Mouse (Mus musculus): ENCODE measurements around the gene Tmcc2. TPM values are rescaled to one million over a fixed set of nuclear protein-coding genes. Genes with fewer than 3 reads are reported as not detected.

The Tmcc2 gene
- polyA plus RNA-seq, 1 experiment from 2014 or later, result 18.2 TPM

GRCm38 (mm10) chr1:132374873-132375244 is 16.2 kb downstream of the Tmcc2 start:
- no peak for ATAC-seq
- Histone ChIP-seq H3K36me3 (ENCODE audit: control insufficient read depth, insufficient read depth, low read length) (peaks cover 37% of the 10 kb centered on the region), H3K4me1 (ENCODE audit: control insufficient read depth, insufficient read depth, low read length) (peaks cover 49% of the 10 kb centered on the region), H3K4me2 (ENCODE audit: low read length) (no peak overlapping the region), H3K9me3 (replicated peaks; ENCODE audit: control insufficient read depth, low read length) (no peaks in the 10 kb centered on the region), H3K27me3 (replicated peaks; ENCODE audit: control insufficient read depth, insufficient read depth, low read length) (no peaks in the 10 kb centered on the region), H3K9ac (ENCODE audit: low read length) (0 out of 2 replicates have a peak overlapping the region, but pooled peaks have one; percentile 13), H3K4me3 (ENCODE audit: low read depth, low read length) (no peak overlapping the region), H3K27ac (ENCODE audit: low read depth, low read length) (peak overlapping the region; percentile 50; the same call in 1 of the 2 replicates)
- 63% methylated on average over 3 of the region's 3 CpGs for WGBS
- DNase-seq (ENCODE audit: low spot score), result no peak

- Histone ChIP-seq H3K4me1 (ENCODE audit: control insufficient read depth, insufficient read depth, low read length) (peaks cover 49% of the 10 kb centered on the region), H3K9ac (ENCODE audit: low read length) (no peak overlapping the region), H3K9me3 (replicated peaks; ENCODE audit: control insufficient read depth, low read length) (no peaks in the 10 kb centered on the region), H3K27me3 (replicated peaks; ENCODE audit: control insufficient read depth, insufficient read depth, low read length) (no peaks in the 10 kb centered on the region), H3K4me2 (ENCODE audit: low read length) (no peak overlapping the region), H3K36me3 (ENCODE audit: control insufficient read depth, insufficient read depth, low read length) (peaks cover 36% of the 10 kb centered on the region), H3K4me3 (ENCODE audit: low read depth, low read length) (no peak overlapping the region), H3K27ac (ENCODE audit: low read depth, low read length) (peak overlapping the region; percentile 46; the same call in 1 of the 2 replicates)
- 42% methylated on average over 5 of the region's 5 CpGs for WGBS
- DNase-seq (ENCODE audit: low spot score), result peak; percentile 88
- peak; percentile 70 for ATAC-seq
Measured at GRCm38 (mm10) chr1:132374140-132374872, 16.8 kb downstream of the Tmcc2 start.

- Histone ChIP-seq H3K9me3 (replicated peaks; ENCODE audit: control insufficient read depth, low read length) (no peaks in the 10 kb centered on the region), H3K4me2 (ENCODE audit: low read length) (no peak overlapping the region), H3K27ac (ENCODE audit: low read depth, low read length) (peak overlapping the region; percentile 64; the same call in 1 of the 2 replicates), H3K4me1 (ENCODE audit: control insufficient read depth, insufficient read depth, low read length) (peaks cover 49% of the 10 kb centered on the region), H3K36me3 (ENCODE audit: control insufficient read depth, insufficient read depth, low read length) (peaks cover 23% of the 10 kb centered on the region), H3K9ac (ENCODE audit: low read length) (0 out of 2 replicates have a peak overlapping the region, but pooled peaks have one; percentile 3), H3K4me3 (ENCODE audit: low read depth, low read length) (no peak overlapping the region), H3K27me3 (replicated peaks; ENCODE audit: control insufficient read depth, insufficient read depth, low read length) (no peaks in the 10 kb centered on the region)
- 85% methylated on average over 6 of the region's 6 CpGs for WGBS
- ATAC-seq (no peak), DNase-seq (ENCODE audit: low spot score) (no peak)
Measured at GRCm38 (mm10) chr1:132372896-132373534, 18.1 kb downstream of the Tmcc2 start.

- H3K9me3 ChIP-seq (replicated peaks; ENCODE audit: control insufficient read depth, low read length), result no peaks in the 10 kb centered on the region
- no peak overlapping the region for H3K9ac ChIP-seq (ENCODE audit: low read length)
- ATAC-seq (no peak), DNase-seq (ENCODE audit: low spot score) (no peak)
- no peak overlapping the region for H3K4me2 ChIP-seq (ENCODE audit: low read length)
- H3K4me3 ChIP-seq (ENCODE audit: low read depth, low read length), result no peak overlapping the region
- peak overlapping the region; percentile 64; the same call in 1 of the 2 replicates for H3K27ac ChIP-seq (ENCODE audit: low read depth, low read length)
- peaks cover 49% of the 10 kb centered on the region for H3K4me1 ChIP-seq (ENCODE audit: control insufficient read depth, insufficient read depth, low read length)
- H3K36me3 ChIP-seq (ENCODE audit: control insufficient read depth, insufficient read depth, low read length), result peaks cover 17% of the 10 kb centered on the region
- H3K27me3 ChIP-seq (replicated peaks; ENCODE audit: control insufficient read depth, insufficient read depth, low read length), result no peaks in the 10 kb centered on the region
- 80% methylated on average over 5 of the region's 5 CpGs for WGBS
Measured at GRCm38 (mm10) chr1:132372354-132372753, 18.7 kb downstream of the Tmcc2 start.

- H3K9ac ChIP-seq (ENCODE audit: low read length), result peak overlapping the region; percentile 25; the same call in 1 of the 2 replicates
- no peak for DNase-seq (ENCODE audit: low spot score)
- H3K27me3 ChIP-seq (replicated peaks; ENCODE audit: control insufficient read depth, insufficient read depth, low read length), result no peaks in the 10 kb centered on the region
Measured at GRCm38 (mm10) chr1:132371298-132372081, 19.6 kb downstream of the Tmcc2 start.

GRCm38 (mm10) chr1:132370681-132371173 is 20.4 kb downstream of the Tmcc2 start:
- Histone ChIP-seq H3K36me3 (ENCODE audit: control insufficient read depth, insufficient read depth, low read length) (peaks cover 12% of the 10 kb centered on the region), H3K4me1 (ENCODE audit: control insufficient read depth, insufficient read depth, low read length) (peaks cover 45% of the 10 kb centered on the region), H3K9ac (ENCODE audit: low read length) (peak overlapping the region; percentile 29; the same call in 1 of the 2 replicates), H3K27ac (ENCODE audit: low read depth, low read length) (peak overlapping the region; percentile 27; the same call in 1 of the 2 replicates), H3K9me3 (replicated peaks; ENCODE audit: control insufficient read depth, low read length) (no peaks in the 10 kb centered on the region), H3K4me2 (ENCODE audit: low read length) (no peak overlapping the region), H3K4me3 (ENCODE audit: low read depth, low read length) (no peak overlapping the region), H3K27me3 (replicated peaks; ENCODE audit: control insufficient read depth, insufficient read depth, low read length) (no peaks in the 10 kb centered on the region)
- no peak for DNase-seq (ENCODE audit: low spot score)
- no peak for ATAC-seq
- WGBS, result 87% methylated on average over 9 of the region's 9 CpGs

More at GRCm38 (mm10) chr1:132371298-132372081, 19.6 kb downstream of the Tmcc2 start:
- ATAC-seq, result no peak
- Histone ChIP-seq H3K4me2 (ENCODE audit: low read length) (no peak overlapping the region), H3K36me3 (ENCODE audit: control insufficient read depth, insufficient read depth, low read length) (peaks cover 12% of the 10 kb centered on the region), H3K4me1 (ENCODE audit: control insufficient read depth, insufficient read depth, low read length) (peaks cover 49% of the 10 kb centered on the region), H3K9me3 (replicated peaks; ENCODE audit: control insufficient read depth, low read length) (no peaks in the 10 kb centered on the region), H3K4me3 (ENCODE audit: low read depth, low read length) (no peak overlapping the region), H3K27ac (ENCODE audit: low read depth, low read length) (peak overlapping the region; percentile 64; the same call in 1 of the 2 replicates)
- 46% methylated on average over 8 of the region's 8 CpGs for WGBS

GRCm38 (mm10) chr1:132367692-132368506 is 23.2 kb downstream of the Tmcc2 start:
- 34% methylated on average over 7 of the region's 7 CpGs for WGBS
- Histone ChIP-seq H3K27me3 (replicated peaks; ENCODE audit: control insufficient read depth, insufficient read depth, low read length) (no peaks in the 10 kb centered on the region), H3K27ac (ENCODE audit: low read depth, low read length) (no peak overlapping the region), H3K4me2 (ENCODE audit: low read length) (no peak overlapping the region), H3K36me3 (ENCODE audit: control insufficient read depth, insufficient read depth, low read length) (peaks cover 12% of the 10 kb centered on the region), H3K4me1 (ENCODE audit: control insufficient read depth, insufficient read depth, low read length) (peaks cover 17% of the 10 kb centered on the region), H3K9me3 (replicated peaks; ENCODE audit: control insufficient read depth, low read length) (no peaks in the 10 kb centered on the region), H3K9ac (ENCODE audit: low read length) (no peak overlapping the region), H3K4me3 (ENCODE audit: low read depth, low read length) (no peak overlapping the region)
- peak; percentile 92 for DNase-seq (ENCODE audit: low spot score)
- peak; percentile 85 for ATAC-seq

GRCm38 (mm10) chr1:132366937-132367336 is 24.1 kb downstream of the Tmcc2 start:
- ATAC-seq (no peak), DNase-seq (ENCODE audit: low spot score) (no peak)
- peaks cover 12% of the 10 kb centered on the region for H3K36me3 ChIP-seq (ENCODE audit: control insufficient read depth, insufficient read depth, low read length)
- WGBS, result 72% methylated on average over 6 of the region's 6 CpGs
- no peaks in the 10 kb centered on the region for H3K27me3 ChIP-seq (replicated peaks; ENCODE audit: control insufficient read depth, insufficient read depth, low read length)
- no peak overlapping the region for H3K4me2 ChIP-seq (ENCODE audit: low read length)
- no peak overlapping the region for H3K4me3 ChIP-seq (ENCODE audit: low read depth, low read length)
- H3K27ac ChIP-seq (ENCODE audit: low read depth, low read length), result no peak overlapping the region
- no peaks in the 10 kb centered on the region for H3K9me3 ChIP-seq (replicated peaks; ENCODE audit: control insufficient read depth, low read length)
- peak overlapping the region; percentile 13; the same call in 1 of the 2 replicates for H3K9ac ChIP-seq (ENCODE audit: low read length)
- peaks cover 7% of the 10 kb centered on the region for H3K4me1 ChIP-seq (ENCODE audit: control insufficient read depth, insufficient read depth, low read length)
